Mouse (Mus musculus): ENCODE results near the gene Gm45234. TPM values are rescaled to one million over a fixed set of nuclear protein-coding genes. Genes with fewer than 3 reads are reported as not detected.

Gene Gm45234
- polyA plus RNA-seq, 1 experiment from 2014 or later = 0.13 TPM

DNA sequence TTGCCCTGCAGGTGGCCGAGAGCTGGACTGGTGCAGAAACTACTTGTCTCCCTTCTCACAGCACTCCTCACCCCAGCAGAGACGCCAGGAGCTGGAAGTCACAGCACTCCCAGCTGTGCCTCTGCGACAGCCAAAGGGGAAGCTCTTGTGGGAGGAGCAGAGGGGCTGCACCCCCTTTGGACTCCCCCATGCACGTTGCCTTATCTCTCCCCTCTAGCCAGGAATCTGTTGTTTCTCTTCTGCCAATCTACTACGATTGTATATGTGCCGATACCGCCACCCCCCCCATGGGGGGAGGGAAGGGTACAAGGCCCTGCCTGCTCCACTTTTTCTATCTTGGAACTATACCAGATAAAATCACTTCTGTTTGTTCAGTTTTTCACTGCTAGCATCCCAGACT is 52.0 kb downstream of the Gm45234 start:
- Histone ChIP-seq H3K27ac (replicated peaks; ENCODE audit: low read depth, low read length) (no peak overlapping the region), H3K9me3 (ENCODE audit: control insufficient read depth, low read length) (no peaks in the 10 kb centered on the region), H3K9ac (ENCODE audit: low read length) (no peak overlapping the region), H3K27me3 (ENCODE audit: control insufficient read depth, insufficient read depth, low read length) (no peaks in the 10 kb centered on the region), H3K4me2 (ENCODE audit: low read depth, severe bottlenecking) (no peak overlapping the region), H3K4me3 (ENCODE audit: low read depth, low read length) (no peak overlapping the region), H3K36me3 (ENCODE audit: control insufficient read depth, insufficient read depth, low read length) (peaks cover 24% of the 10 kb centered on the region), H3K4me1 (ENCODE audit: control insufficient read depth, insufficient read depth, low read length) (no peaks in the 10 kb centered on the region)
- ATAC-seq (ENCODE audit: insufficient number of reproducible peaks, low FRiP score, low TSS enrichment, low read depth) = no peak
- no peak for DNase-seq (ENCODE audit: low spot score)
- 77% methylated on average over 7 of the region's 7 CpGs for WGBS

DNA sequence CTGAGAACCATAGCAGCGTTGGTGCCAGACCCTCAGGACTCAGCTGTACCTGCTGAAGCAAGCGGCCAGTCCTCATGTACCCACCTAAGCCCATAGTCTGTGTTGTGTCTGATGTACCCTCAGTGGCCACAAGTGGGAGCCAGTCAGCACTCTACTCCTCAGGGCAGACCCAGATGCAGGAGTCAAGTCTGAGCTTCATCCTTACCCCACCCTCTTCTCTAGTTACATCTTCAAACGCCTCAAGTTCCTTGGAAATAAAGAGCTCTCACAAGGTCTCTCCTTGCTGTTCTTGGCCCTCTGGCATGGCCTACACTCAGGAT is 53.1 kb downstream of the Gm45234 start:
- ATAC-seq (ENCODE audit: insufficient number of reproducible peaks, low FRiP score, low TSS enrichment, low read depth) (peak; percentile 55), DNase-seq (ENCODE audit: low spot score) (peak; percentile 79)
- 51% methylated on average over 3 of the region's 3 CpGs for WGBS
- H3K4me3 ChIP-seq (ENCODE audit: low read depth, low read length) = no peak overlapping the region
- H3K27ac ChIP-seq (replicated peaks; ENCODE audit: low read depth, low read length) = no peak overlapping the region
- no peaks in the 10 kb centered on the region for H3K9me3 ChIP-seq (ENCODE audit: control insufficient read depth, low read length)
- no peak overlapping the region for H3K9ac ChIP-seq (ENCODE audit: low read length)
- no peak overlapping the region for H3K4me2 ChIP-seq (ENCODE audit: low read depth, severe bottlenecking)
- no peaks in the 10 kb centered on the region for H3K4me1 ChIP-seq (ENCODE audit: control insufficient read depth, insufficient read depth, low read length)
- H3K36me3 ChIP-seq (ENCODE audit: control insufficient read depth, insufficient read depth, low read length) = peaks cover 22% of the 10 kb centered on the region
- H3K27me3 ChIP-seq (ENCODE audit: control insufficient read depth, insufficient read depth, low read length) = no peaks in the 10 kb centered on the region

DNA sequence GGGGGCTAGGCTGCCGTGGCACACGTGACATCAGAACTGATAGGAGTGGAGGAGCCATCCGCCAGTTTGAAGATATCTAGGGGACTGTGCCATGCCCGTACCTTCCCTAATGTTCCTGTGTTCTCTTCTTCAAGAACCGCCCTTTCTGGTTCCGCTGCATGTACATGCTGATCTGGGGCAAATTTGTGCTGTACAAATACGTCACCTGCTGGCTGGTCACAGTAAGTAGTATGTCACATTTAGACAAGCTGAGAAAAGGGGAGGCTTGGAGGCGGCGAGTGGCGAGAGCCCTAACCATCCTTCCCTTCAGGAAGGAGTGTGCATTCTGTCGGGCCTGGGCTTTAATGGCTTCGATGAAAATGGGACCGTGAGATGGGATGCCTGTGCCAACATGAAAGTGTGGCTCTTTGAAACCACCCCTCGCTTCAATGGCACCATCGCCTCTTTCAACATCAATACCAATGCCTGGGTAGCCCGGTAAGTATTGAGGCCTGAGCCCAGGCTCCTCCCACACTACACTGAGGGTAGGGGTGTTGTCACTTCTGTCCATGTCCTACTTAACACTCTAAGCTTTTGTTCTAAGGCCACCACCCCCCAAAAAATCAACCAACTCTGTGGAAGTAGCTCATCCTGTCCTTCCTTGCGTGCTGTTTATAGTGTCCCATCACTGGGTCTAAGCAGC is 53.6 kb downstream of the Gm45234 start:
- Histone ChIP-seq H3K4me3 (ENCODE audit: low read depth, low read length) (no peak overlapping the region), H3K4me2 (ENCODE audit: low read depth, severe bottlenecking) (no peak overlapping the region), H3K36me3 (ENCODE audit: control insufficient read depth, insufficient read depth, low read length) (peaks cover 22% of the 10 kb centered on the region), H3K27ac (replicated peaks; ENCODE audit: low read depth, low read length) (no peak overlapping the region), H3K4me1 (ENCODE audit: control insufficient read depth, insufficient read depth, low read length) (no peaks in the 10 kb centered on the region), H3K9me3 (ENCODE audit: control insufficient read depth, low read length) (no peaks in the 10 kb centered on the region), H3K9ac (ENCODE audit: low read length) (no peak overlapping the region), H3K27me3 (ENCODE audit: control insufficient read depth, insufficient read depth, low read length) (no peaks in the 10 kb centered on the region)
- ATAC-seq (ENCODE audit: insufficient number of reproducible peaks, low FRiP score, low TSS enrichment, low read depth) (peak; percentile 13; the same call in 1 of the 2 replicates), DNase-seq (ENCODE audit: low spot score) (no peak)
- 95% methylated on average over 17 of the region's 17 CpGs for WGBS

DNA sequence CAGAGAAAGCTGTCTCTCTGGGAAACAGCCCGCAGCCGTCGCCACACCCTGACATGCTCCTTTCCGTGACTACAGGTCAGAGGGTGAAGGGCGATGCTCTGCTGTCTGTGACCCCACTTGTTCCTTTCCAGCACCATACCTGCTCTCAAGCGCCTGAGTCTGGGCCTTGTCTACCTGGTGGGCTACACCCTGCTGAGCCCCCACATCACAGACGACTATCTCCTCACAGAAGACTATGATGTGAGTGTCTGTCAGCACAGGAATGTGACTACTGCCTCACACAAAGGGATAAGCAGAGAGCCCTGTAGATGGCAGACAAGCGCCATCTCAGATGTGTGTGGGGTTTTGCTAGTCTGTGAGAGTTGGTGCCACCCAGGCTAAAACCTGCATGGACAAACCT is 54.5 kb downstream of the Gm45234 start:
- no peak overlapping the region for H3K27ac ChIP-seq (replicated peaks; ENCODE audit: low read depth, low read length)
- H3K27me3 ChIP-seq (ENCODE audit: control insufficient read depth, insufficient read depth, low read length) = no peaks in the 10 kb centered on the region
- ATAC-seq (ENCODE audit: insufficient number of reproducible peaks, low FRiP score, low TSS enrichment, low read depth) (no peak), DNase-seq (ENCODE audit: low spot score) (no peak)
- no peak overlapping the region for H3K4me3 ChIP-seq (ENCODE audit: low read depth, low read length)
- H3K9ac ChIP-seq (ENCODE audit: low read length) = no peak overlapping the region
- H3K4me1 ChIP-seq (ENCODE audit: control insufficient read depth, insufficient read depth, low read length) = no peaks in the 10 kb centered on the region
- H3K9me3 ChIP-seq (ENCODE audit: control insufficient read depth, low read length) = no peaks in the 10 kb centered on the region
- WGBS = 83% methylated on average over 8 of the region's 8 CpGs
- H3K4me2 ChIP-seq (ENCODE audit: low read depth, severe bottlenecking) = no peak overlapping the region
- H3K36me3 ChIP-seq (ENCODE audit: control insufficient read depth, insufficient read depth, low read length) = peaks cover 22% of the 10 kb centered on the region

DNA sequence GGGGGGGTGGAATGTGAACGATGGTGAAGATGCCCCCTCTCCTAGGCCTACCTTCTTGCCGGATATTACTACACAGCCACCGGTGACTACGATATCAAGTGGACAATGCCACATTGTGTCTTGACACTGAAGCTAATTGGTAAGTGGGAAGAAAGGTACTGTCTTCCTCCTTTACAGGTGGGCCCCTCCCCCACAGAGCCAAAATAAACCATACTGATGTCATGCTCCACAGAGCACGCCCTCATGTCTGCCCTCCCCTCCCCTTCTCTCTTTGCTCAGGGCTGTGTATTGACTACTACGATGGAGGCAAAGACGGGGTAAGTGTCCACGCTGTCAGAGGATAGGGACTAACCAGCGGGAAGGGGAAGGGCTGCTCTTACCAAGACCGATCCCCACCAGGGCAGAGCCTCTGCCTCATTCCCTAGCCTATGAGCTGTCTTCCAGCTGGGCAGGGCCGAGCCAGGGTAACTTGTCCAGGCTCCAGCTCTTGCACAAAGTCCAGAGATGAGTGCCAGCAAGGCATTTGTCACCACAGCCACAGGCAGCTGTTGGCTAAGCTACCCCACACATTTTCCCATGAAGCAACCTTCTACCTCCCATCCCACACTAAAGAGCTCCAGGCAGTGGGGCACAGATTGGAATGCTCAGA is 55.7 kb downstream of the Gm45234 start:
- no peaks in the 10 kb centered on the region for H3K4me1 ChIP-seq (ENCODE audit: control insufficient read depth, insufficient read depth, low read length)
- H3K9me3 ChIP-seq (ENCODE audit: control insufficient read depth, low read length) = no peaks in the 10 kb centered on the region
- H3K36me3 ChIP-seq (ENCODE audit: control insufficient read depth, insufficient read depth, low read length) = peaks cover 20% of the 10 kb centered on the region
- no peaks in the 10 kb centered on the region for H3K27me3 ChIP-seq (ENCODE audit: control insufficient read depth, insufficient read depth, low read length)
- no peak for DNase-seq (ENCODE audit: low spot score)
- no peak for ATAC-seq (ENCODE audit: insufficient number of reproducible peaks, low FRiP score, low TSS enrichment, low read depth)
- H3K27ac ChIP-seq (replicated peaks; ENCODE audit: low read depth, low read length) = no peak overlapping the region
- H3K9ac ChIP-seq (ENCODE audit: low read length) = no peak overlapping the region
- no peak overlapping the region for H3K4me2 ChIP-seq (ENCODE audit: low read depth, severe bottlenecking)
- H3K4me3 ChIP-seq (ENCODE audit: low read depth, low read length) = no peak overlapping the region
- WGBS = 85% methylated on average over 11 of the region's 11 CpGs

DNA sequence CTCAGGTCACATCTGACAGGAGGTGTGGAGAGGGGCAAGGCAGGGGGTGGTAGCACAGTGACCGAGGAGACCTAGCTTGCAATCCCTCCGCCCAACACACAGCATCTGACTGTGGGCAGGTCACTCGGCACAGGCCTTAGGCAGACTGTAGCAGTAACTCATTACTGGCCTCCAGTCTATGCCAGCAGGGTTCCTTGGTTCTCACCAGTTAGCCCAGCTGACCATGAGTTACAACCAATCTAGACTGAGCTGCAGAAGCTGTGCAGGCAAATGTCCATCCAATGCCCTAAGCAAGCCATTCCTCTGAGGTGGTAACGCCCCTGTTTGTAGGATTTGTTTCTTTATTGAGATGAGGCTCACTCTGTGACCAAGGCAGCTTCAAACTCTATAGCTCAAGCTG is 56.5 kb downstream of the Gm45234 start:
- ATAC-seq (ENCODE audit: insufficient number of reproducible peaks, low FRiP score, low TSS enrichment, low read depth) (no peak), DNase-seq (ENCODE audit: low spot score) (no peak)
- Histone ChIP-seq H3K36me3 (ENCODE audit: control insufficient read depth, insufficient read depth, low read length) (peaks cover 14% of the 10 kb centered on the region), H3K4me2 (ENCODE audit: low read depth, severe bottlenecking) (no peak overlapping the region; the same call in 1 of the 2 replicates), H3K9me3 (ENCODE audit: control insufficient read depth, low read length) (no peaks in the 10 kb centered on the region), H3K9ac (ENCODE audit: low read length) (no peak overlapping the region), H3K4me3 (ENCODE audit: low read depth, low read length) (no peak overlapping the region), H3K4me1 (ENCODE audit: control insufficient read depth, insufficient read depth, low read length) (no peaks in the 10 kb centered on the region), H3K27ac (replicated peaks; ENCODE audit: low read depth, low read length) (no peak overlapping the region), H3K27me3 (ENCODE audit: control insufficient read depth, insufficient read depth, low read length) (no peaks in the 10 kb centered on the region)
- WGBS = 84% methylated on average over 4 of the region's 4 CpGs

DNA sequence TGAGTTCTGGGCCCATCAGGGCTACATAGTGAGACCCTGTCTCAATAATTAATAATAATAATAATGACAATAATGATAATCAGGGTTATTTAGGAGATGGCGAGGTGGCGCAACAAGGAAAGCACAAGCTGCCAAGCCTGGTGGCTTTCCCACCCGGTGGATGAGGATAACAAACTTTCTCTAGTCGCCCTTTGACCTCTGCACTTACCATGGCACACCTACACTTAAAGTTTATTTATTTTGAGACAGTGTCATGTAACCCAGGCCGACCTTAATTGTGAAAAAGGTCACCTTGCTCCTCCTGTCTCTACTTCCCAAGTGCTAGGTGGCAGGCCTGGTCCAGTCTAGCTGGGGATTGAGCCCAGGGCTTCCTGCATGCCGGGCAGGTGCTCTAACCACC is 57.1 kb downstream of the Gm45234 start:
- DNase-seq (ENCODE audit: low spot score) (no peak), ATAC-seq (ENCODE audit: insufficient number of reproducible peaks, low FRiP score, low TSS enrichment, low read depth) (no peak)
- Histone ChIP-seq H3K9ac (ENCODE audit: low read length) (no peak overlapping the region), H3K27me3 (ENCODE audit: control insufficient read depth, insufficient read depth, low read length) (no peaks in the 10 kb centered on the region), H3K36me3 (ENCODE audit: control insufficient read depth, insufficient read depth, low read length) (peaks cover 9% of the 10 kb centered on the region), H3K27ac (replicated peaks; ENCODE audit: low read depth, low read length) (no peak overlapping the region), H3K9me3 (ENCODE audit: control insufficient read depth, low read length) (no peaks in the 10 kb centered on the region), H3K4me3 (ENCODE audit: low read depth, low read length) (no peak overlapping the region), H3K4me1 (ENCODE audit: control insufficient read depth, insufficient read depth, low read length) (no peaks in the 10 kb centered on the region), H3K4me2 (ENCODE audit: low read depth, severe bottlenecking) (no peak overlapping the region)
- WGBS = 84% methylated on average over 6 of the region's 6 CpGs

DNA sequence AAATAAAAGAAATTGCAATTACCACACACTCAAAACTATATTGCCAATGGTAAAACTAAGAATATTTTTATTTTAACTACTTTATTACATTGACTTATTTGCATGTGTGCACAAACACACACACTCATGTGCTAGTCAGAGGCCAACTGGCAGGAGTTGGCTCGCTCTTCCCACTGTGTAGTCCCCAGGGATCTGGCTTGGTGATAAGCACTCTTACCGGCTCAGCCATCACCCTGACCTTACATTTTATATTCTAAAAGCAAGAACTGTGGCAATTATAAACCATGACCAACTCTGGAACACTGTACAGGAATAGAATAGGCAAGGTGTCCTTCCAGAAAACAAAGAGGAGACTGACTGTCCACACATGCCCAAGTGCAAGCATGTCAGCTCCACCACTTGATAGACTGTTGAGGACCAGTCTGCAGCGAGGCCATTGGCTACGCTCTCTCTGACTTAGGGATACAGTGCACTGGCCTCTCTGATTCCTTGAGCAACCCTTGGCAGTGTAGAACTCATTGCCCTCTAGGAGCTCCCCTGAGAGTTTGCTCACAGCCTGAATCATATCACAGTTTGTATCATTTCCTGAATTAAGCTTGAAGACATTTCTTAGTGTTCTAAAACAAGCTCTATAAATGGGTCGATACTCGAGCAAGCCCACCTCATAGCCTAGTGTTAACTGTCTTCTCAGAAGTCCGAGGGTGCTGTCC is 59.2 kb downstream of the Gm45234 start:
- DNase-seq (ENCODE audit: low spot score) (no peak), ATAC-seq (ENCODE audit: insufficient number of reproducible peaks, low FRiP score, low TSS enrichment, low read depth) (no peak)
- Histone ChIP-seq H3K27me3 (ENCODE audit: control insufficient read depth, insufficient read depth, low read length) (no peaks in the 10 kb centered on the region), H3K9me3 (ENCODE audit: control insufficient read depth, low read length) (no peaks in the 10 kb centered on the region), H3K4me2 (ENCODE audit: low read depth, severe bottlenecking) (no peak overlapping the region), H3K27ac (replicated peaks; ENCODE audit: low read depth, low read length) (no peak overlapping the region), H3K4me3 (ENCODE audit: low read depth, low read length) (no peak overlapping the region), H3K9ac (ENCODE audit: low read length) (no peak overlapping the region), H3K4me1 (ENCODE audit: control insufficient read depth, insufficient read depth, low read length) (no peaks in the 10 kb centered on the region), H3K36me3 (ENCODE audit: control insufficient read depth, insufficient read depth, low read length) (peaks cover 3% of the 10 kb centered on the region)
- WGBS = 95% methylated on average over 7 of the region's 7 CpGs

Measured in limb, embryonic 11.5 days (tissue).